Mouse (Mus musculus): ENCODE measurements around the gene Gm11146. TPM values are rescaled to one million over a fixed set of nuclear protein-coding genes. Genes with fewer than 3 reads are reported as not detected.

Gm11146 gene
- not detected in 2 replicates for polyA plus RNA-seq (2012; rRNA removed; ENCODE audit: low replicate concordance)

DNA sequence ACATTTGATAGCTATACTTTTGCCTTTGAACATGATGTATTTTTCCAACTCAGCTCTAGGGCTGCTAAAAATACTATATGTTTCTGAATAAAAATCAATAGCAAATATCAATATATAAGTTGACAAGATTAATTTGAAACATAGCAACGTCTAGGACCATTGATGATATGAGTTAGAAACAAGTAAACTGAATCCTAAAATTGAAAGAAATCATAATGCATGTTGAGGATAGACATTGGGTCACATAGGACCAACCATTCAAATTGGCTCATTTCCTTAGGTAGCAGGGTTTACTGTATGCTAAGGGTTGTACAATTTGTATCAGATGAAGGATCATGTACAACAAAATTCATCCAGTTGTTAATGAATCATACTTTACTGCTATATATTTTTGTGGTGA is at the start of gene Gm11146:
Gene Gm11146 (minus strand): TSS at position 101 of the 400 bp plus-strand sequence.

Measured in subcutaneous adipose tissue, adult 2 months (tissue).